Mouse (Mus musculus) heart, embryonic 10.5 days (tissue): ENCODE data around the gene Rpl38. TPM values are rescaled to one million over a fixed set of nuclear protein-coding genes. Genes with fewer than 3 reads are reported as not detected.

Experiments
- DNase-seq: peaks from one replicate; pipeline ENCODE4 v3.0.0-alpha.2; 2017; ENCODE audit warnings: low spot score
- H3K27ac ChIP-seq: fragments of 300-500 bp; sonication (generic); 2 replicates; pipeline ENCODE4 v1.5.1; 2016; ENCODE audit warnings: mild to moderate bottlenecking
- H3K27me3 ChIP-seq: fragments of 300-500 bp; sonication (generic); 2 replicates; pipeline ENCODE4 v1.6.1; 2016; ENCODE audit warnings: mild to moderate bottlenecking; ENCODE audit not compliant: poor library complexity, insufficient read depth, severe bottlenecking
- H3K36me3 ChIP-seq: fragments of 300-500 bp; sonication (generic); 2 replicates; pipeline ENCODE4 v1.6.1; 2016; ENCODE audit warnings: mild to moderate bottlenecking, moderate library complexity
- H3K4me1 ChIP-seq: fragments of 300-500 bp; sonication (generic); 2 replicates; pipeline ENCODE4 v1.6.1; 2016; ENCODE audit warnings: mild to moderate bottlenecking
- H3K4me3 ChIP-seq: fragments of 300-500 bp; sonication (generic); 2 replicates; pipeline ENCODE4 v1.5.1; 2016; ENCODE audit warnings: mild to moderate bottlenecking, moderate library complexity
- H3K9me3 ChIP-seq: fragments of 300-500 bp; sonication (generic); 2 replicates; pipeline ENCODE4 v1.6.1; 2016; ENCODE audit warnings: mild to moderate bottlenecking, moderate library complexity
- WGBS: fragments of 180-500 bp; shearing (Covaris S2); methylation state at CpG from one replicate; pipeline ENCODE4 v1.1.7; 2016; 5-methylcytosine and 5-hydroxymethylcytosine counted together
- polyA plus RNA-seq: library from polyadenylated mRNA; unstranded; fragments of >200 nt; fragmentation: Nextera tagmentation; extraction: Ambion mirVana; gene quantifications from 2 replicates; pipeline ENCODE4 v1.2.1, GENCODE M21; 2016

The Rpl38 gene
- polyA plus RNA-seq, 1 experiment from 2014 or later: 902 TPM

DNA sequence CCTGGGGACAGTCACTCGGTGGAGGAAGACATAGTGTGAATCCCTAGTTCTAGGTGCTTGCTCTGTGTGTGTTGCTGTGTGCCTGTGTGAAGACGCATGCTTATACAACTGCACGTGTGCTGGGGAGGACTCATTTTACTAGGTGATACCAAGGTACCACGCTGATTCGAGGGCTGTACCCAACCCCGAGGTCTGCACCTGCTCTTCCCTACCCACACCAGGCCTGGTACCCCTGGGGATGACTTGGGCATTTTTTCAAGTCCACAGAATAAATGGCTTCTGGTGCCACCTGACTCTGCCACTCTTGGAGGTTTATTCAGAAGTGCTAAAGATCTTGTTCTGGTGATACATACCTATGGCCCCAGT lies 34.7 kb downstream of the Rpl38 start:
- Histone ChIP-seq H3K27ac (no peak overlapping the region), H3K4me1 (peaks cover 7% of the 10 kb centered on the region; the same call in 1 of the 2 replicates), H3K9me3 (no peaks in the 10 kb centered on the region), H3K4me3 (no peak overlapping the region), H3K36me3 (0 out of 2 replicates have a peak, but pooled peaks cover 3% of the 10 kb centered on the region), H3K27me3 (no peaks in the 10 kb centered on the region)
- WGBS: 84% methylated on average over 6 of the region's 6 CpGs
- no peak for DNase-seq

DNA sequence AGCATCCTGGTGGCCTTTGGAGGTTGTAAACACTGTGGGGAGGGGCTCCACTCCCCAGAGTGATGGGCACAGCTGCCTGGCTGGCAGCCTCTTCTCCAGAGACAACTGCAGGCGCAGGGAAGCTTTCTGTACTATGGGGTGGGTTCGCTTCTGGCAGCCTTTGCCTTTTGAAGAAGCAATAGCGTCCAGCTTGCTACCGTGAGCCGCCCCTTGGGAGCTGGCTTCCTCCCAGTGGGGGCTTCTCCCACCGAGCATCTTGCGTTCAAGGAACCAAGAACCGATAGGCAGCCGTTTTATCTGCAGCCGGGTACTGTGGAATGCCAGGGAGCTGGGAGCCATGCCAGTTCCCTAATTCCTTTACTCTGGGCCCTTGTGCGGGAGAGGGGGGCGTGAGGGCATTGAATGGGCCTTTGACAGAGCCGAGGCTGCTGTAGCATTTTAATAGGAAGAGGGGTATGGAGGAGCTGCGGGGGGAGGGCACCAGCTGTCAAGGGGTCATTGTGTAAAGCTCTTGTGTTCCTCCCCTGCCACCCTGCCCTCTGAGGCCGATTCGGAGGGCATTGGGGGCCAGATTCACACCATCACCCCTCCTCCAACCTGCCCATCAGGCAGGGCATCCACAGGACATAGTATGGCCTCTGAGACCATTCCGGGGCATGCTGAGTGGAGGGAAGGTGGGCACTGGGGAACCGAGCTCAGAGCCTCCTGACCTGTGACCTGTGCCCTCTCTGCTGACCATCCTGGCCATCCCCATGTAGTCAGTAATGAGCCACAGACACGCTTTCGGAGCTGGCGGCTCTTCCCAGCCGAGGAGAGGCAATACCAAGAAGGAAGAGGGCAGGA lies 36.0 kb downstream of the Rpl38 start:
- H3K4me1 ChIP-seq: peaks cover 7% of the 10 kb centered on the region; the same call in 1 of the 2 replicates
- 72% methylated on average over 22 of the region's 22 CpGs for WGBS

DNA sequence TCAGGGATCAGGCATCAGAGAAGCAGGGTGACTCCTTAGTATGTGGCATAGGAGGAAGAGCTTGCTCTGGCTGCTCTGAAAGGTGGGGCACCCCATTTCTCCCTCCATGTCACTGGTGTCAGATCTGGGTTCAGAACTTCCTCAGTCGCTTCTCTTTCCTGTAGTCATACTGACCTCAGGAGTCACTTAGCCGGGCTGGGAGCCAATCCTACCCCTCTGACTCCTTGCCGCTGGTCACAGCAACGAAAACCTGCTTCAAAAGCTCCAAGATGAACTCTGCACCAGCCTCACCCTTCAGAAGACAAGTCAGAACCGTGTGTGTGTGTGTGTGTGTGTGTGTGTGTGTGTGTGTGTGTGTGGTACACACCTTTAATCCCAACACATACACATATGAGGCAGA lies 38.0 kb downstream of the Rpl38 start:
- no peaks in the 10 kb centered on the region for H3K9me3 ChIP-seq
- 78% methylated on average over 5 of the region's 5 CpGs for WGBS
- peaks cover 10% of the 10 kb centered on the region; the same call in 1 of the 2 replicates for H3K36me3 ChIP-seq
- H3K27me3 ChIP-seq: no peaks in the 10 kb centered on the region
- no peak overlapping the region for H3K27ac ChIP-seq
- no peak for DNase-seq
- H3K4me3 ChIP-seq: no peak overlapping the region
- peaks cover 7% of the 10 kb centered on the region; the same call in 1 of the 2 replicates for H3K4me1 ChIP-seq

More for the DNA sequence above, 36.0 kb downstream of the Rpl38 start:
- Histone ChIP-seq H3K4me3 (no peak overlapping the region), H3K9me3 (no peaks in the 10 kb centered on the region), H3K27ac (no peak overlapping the region), H3K36me3 (peaks cover 10% of the 10 kb centered on the region; the same call in 1 of the 2 replicates), H3K27me3 (no peaks in the 10 kb centered on the region)
- DNase-seq: no peak

DNA sequence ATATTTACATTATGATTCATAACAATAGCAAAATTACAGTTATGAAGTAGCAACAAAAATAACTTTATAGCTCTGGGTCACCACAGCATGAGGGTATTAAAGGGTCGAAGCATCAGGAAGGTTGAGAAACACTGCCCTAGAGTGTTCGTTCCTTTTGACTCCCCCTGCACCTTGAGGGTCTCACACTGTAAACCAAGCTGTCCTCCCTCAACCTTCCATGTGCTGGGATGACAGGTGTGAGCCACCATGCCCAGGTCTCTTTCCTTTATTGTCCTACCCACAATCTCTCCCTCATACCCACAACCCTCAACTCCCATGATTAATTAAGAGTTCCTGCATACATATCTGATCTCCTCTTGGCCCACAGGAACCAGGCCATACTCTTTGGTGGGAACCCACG lies 43.1 kb downstream of the Rpl38 start:
- H3K27ac ChIP-seq: no peak overlapping the region
- no peaks in the 10 kb centered on the region for H3K4me1 ChIP-seq
- H3K27me3 ChIP-seq: no peaks in the 10 kb centered on the region
- no peaks in the 10 kb centered on the region for H3K9me3 ChIP-seq
- DNase-seq: no peak
- peaks cover 7% of the 10 kb centered on the region; the same call in 1 of the 2 replicates for H3K36me3 ChIP-seq
- H3K4me3 ChIP-seq: no peak overlapping the region
- 82% methylated on average over 3 of the region's 3 CpGs for WGBS

DNA sequence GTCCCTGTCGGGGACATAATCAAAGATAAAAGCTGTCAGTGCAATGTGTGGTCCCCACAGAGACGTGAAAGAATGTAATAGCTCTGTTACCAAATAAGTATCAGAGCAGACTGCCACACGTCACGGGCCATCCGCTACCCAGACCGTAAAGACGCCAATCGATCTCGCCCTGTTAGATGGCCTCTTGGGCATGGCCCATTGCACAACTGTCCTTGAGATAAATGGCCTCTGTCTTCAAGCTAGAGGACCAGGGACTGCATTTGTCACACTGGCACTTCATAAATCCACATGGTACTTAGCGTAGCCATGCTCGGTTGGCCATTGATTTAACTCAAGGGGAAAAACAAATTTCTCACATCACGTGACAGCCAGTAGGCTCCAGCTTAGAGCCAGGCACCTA lies 43.5 kb downstream of the Rpl38 start:
- peaks cover 7% of the 10 kb centered on the region; the same call in 1 of the 2 replicates for H3K36me3 ChIP-seq
- no peaks in the 10 kb centered on the region for H3K27me3 ChIP-seq
- no peak overlapping the region for H3K27ac ChIP-seq
- no peak for DNase-seq
- no peak overlapping the region for H3K4me3 ChIP-seq
- no peaks in the 10 kb centered on the region for H3K4me1 ChIP-seq
- 87% methylated on average over 12 of the region's 12 CpGs for WGBS
- H3K9me3 ChIP-seq: no peaks in the 10 kb centered on the region

DNA sequence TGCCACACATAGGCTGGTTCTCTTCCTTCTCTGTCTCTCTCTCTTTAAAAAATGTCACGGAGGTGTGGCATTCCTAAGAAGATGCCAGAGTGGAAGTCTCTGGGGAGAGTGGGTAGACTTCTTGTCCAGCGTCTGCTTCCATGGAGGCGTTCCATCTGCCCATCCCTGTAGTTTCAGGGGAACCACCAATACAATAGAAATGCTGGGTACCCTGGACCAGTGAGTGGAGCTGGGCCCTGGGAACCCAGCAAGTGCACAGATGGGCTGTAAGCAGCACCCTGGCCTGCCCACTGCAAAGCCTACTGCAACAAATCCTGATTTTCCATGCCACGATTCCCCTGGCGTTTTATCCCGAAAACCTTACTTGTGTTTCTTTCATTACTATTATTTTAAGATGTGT lies 46.2 kb downstream of the Rpl38 start:
- no peak overlapping the region for H3K4me3 ChIP-seq
- H3K4me1 ChIP-seq: no peaks in the 10 kb centered on the region
- whole genome bisulfite sequencing: 83% methylated on average over 6 of the region's 6 CpGs
- no peak overlapping the region for H3K27ac ChIP-seq
- no peaks in the 10 kb centered on the region for H3K27me3 ChIP-seq
- DNase-seq: no peak
- no peaks in the 10 kb centered on the region for H3K9me3 ChIP-seq
- no peaks in the 10 kb centered on the region for H3K36me3 ChIP-seq

DNA sequence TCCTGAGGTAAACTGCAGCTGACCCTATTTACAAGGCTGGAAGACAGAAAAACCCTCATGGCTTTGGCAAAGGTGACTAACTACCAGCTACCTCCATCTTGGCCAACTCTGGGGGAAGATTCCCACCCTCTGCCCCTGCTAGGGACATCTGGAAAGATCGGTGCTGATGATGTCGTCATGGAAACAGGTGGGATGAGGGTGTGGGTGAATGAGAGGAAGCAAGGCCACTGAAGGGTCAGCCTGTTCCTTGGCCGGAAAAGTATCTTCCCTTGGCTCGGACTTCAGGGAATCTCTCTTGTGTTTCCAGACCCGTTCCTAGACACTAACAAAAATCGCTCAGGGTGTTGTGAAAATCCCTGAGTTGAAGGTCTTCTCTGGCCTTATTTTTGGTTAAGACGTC lies 47.2 kb downstream of the Rpl38 start:
- Histone ChIP-seq H3K4me3 (no peak overlapping the region), H3K27me3 (no peaks in the 10 kb centered on the region), H3K27ac (no peak overlapping the region), H3K9me3 (no peaks in the 10 kb centered on the region), H3K36me3 (no peaks in the 10 kb centered on the region), H3K4me1 (no peaks in the 10 kb centered on the region)
- 81% methylated on average over 7 of the region's 7 CpGs for WGBS
- DNase-seq: no peak

DNA sequence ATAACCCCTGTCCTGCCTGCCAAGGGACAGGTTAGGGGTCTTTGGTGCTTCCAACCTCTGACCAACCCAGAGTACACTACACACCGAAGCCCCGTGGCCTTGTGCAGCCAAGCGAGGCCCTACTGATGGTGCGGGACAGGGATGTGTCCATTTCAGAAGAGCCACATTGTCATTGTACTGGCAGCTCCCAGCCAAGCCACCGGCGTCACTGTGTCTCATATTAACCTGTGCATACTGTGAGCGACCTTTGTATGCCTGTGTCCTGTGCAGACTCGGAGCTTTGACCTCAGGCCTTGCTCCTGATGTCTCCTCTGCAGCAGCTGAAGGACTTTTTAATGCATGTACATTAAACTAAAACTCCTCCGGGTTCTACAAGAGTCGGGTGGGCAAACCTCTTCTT lies 52.2 kb downstream of the Rpl38 start:
- Histone ChIP-seq H3K4me3 (no peak overlapping the region), H3K4me1 (no peaks in the 10 kb centered on the region), H3K27ac (no peak overlapping the region), H3K27me3 (peaks cover 6% of the 10 kb centered on the region), H3K9me3 (no peaks in the 10 kb centered on the region), H3K36me3 (no peaks in the 10 kb centered on the region)
- DNase-seq: no peak
- WGBS: 86% methylated on average over 10 of the region's 10 CpGs

Other genes with a start within 250 kb of the Rpl38 start
- 4.8 and 4.9 TPM in 2 replicates for gene Ttyh2, start 6.9 kb downstream of the Rpl38 start, polyA plus RNA-seq
- gene Dnaic2, start 58.9 kb downstream of the Rpl38 start, polyA plus RNA-seq: 0.19 and 0.53 TPM in 2 replicates
- gene Kif19a, start 96.9 kb downstream of the Rpl38 start, polyA plus RNA-seq: 0.14 TPM in 1 of 2 replicates, not detected in the other
- gene Btbd17, start 127.4 kb downstream of the Rpl38 start, polyA plus RNA-seq: 0.21 and 0.34 TPM in 2 replicates
- gene Gpr142, start 130.4 kb downstream of the Rpl38 start, polyA plus RNA-seq: not detected in 2 replicates
- gene Gprc5c, start 182.6 kb downstream of the Rpl38 start, polyA plus RNA-seq: 36.6 and 46.3 TPM in 2 replicates
- gene Cd300a, start 221.5 kb downstream of the Rpl38 start, polyA plus RNA-seq: 0.46 and 0.62 TPM in 2 replicates